Mouse (Mus musculus): Measurements from ENCODE around the gene C1qtnf9. TPM values are rescaled to one million over a fixed set of nuclear protein-coding genes. Genes with fewer than 3 reads are reported as not detected.

C1qtnf9 gene
- polyA plus RNA-seq, 1 experiment from 2014 or later, result not detected

Other genes with a start within 250 kb of the C1qtnf9 start
- gene Spata13, start 134.1 kb upstream of the C1qtnf9 start, polyA plus RNA-seq (2014; fragmentation: Nextera tagmentation; extraction: Ambion mirVana), result 56.2 and 64.9 TPM in 2 replicates
- 22.0 and 25.9 TPM in 2 replicates for gene Mipep, start 16.4 kb downstream of the C1qtnf9 start, polyA plus RNA-seq (2014; fragmentation: Nextera tagmentation; extraction: Ambion mirVana)